Mouse (Mus musculus) lung, adult 2 months (tissue): ENCODE measurements around the gene Eif2b1. TPM values are rescaled to one million over a fixed set of nuclear protein-coding genes. Genes with fewer than 3 reads are reported as not detected.
"Not testable (repeated sequence)": the region's sequence is repeated elsewhere in the genome, so short reads cannot be mapped to it uniquely, and the experiment has no call there.

ENCODE experiments used
- DNase-seq: peaks from one replicate; pipeline ENCODE4 v3.0.0; 2022
- H3K4me1 ChIP-seq: fragments of 200-500 bp; 2 replicates; pipeline ENCODE4 v1.6.1; 2011; ENCODE audit warnings: low read length; ENCODE audit not compliant: control insufficient read depth, insufficient read depth
- H3K4me3 ChIP-seq: fragments of 200-500 bp; replicated peaks from 2 replicates; pipeline ENCODE3; 2011; ENCODE audit warnings: low read depth, mild to moderate bottlenecking, control low read depth, low read length; ENCODE audit errors: extremely low read depth
- CTCF ChIP-seq: fragments of 200-500 bp; IDR thresholded peaks from 2 replicates; pipeline ENCODE4 v1.5.1; 2011; ENCODE audit warnings: mild to moderate bottlenecking, low read length, control low read depth; ENCODE audit not compliant: insufficient read depth
- POLR2A ChIP-seq: fragments of 200-500 bp; IDR thresholded peaks from 2 replicates; pipeline ENCODE4 v1.6.1; 2011; ENCODE audit warnings: low read depth, mild to moderate bottlenecking, control low read depth, low read length, borderline replicate concordance; ENCODE audit errors: extremely low read depth
- WGBS: fragments of 180-500 bp; shearing (Covaris S2); methylation state at CpG from one replicate; pipeline ENCODE4 v1.1.7; 2018; 5-methylcytosine and 5-hydroxymethylcytosine counted together
- polyA plus RNA-seq: library from polyadenylated mRNA; depleted of rRNA; stranded (reverse); fragments of >200 nt; gene quantifications from 2 replicates; pipeline ENCODE4 v1.2.3, GENCODE M21; 2012; rRNA removed

Gene Eif2b1
- polyA plus RNA-seq: 11.8 and 18.4 TPM in 2 replicates

- 1% methylated on average over 51 of the region's 51 CpGs for WGBS
- peaks cover 2% of the 10 kb centered on the region; the same call in 1 of the 2 replicates for H3K4me1 ChIP-seq
Observed at GRCm38 (mm10) chr5:124578633-124579317, at the start of gene Eif2b1, which contains the start of gene Gtf2h3. Gene Eif2b1 (minus strand): TSS chr5:124579131. Gene Gtf2h3 (plus strand): TSS chr5:124579140.

DNA sequence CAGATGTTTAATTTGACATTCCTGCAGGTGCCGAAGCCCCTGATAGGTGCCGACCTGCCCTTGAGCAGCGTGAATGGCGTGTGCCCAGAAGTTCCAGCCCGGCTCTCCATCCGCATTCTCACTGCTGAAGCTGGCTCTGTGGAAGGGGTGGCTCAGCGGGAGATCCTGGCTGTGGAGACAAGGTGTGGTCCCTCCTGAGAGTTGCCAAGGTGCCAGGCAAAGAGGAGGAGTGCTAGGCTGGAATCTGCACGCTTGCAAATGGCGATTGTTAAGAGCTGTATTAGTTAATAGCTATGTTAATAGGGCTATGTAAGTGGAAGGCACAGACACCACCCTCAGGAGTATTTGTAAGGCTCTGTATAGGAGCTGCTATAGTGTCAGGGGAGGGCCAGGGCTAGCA is 45.4 kb upstream of the Eif2b1 start:
- Histone ChIP-seq H3K4me1 (peaks cover 4% of the 10 kb centered on the region), H3K4me3 (no peak overlapping the region)
- no peak for TF ChIP-seq POLR2A
- no peak for TF ChIP-seq CTCF
- no peak for DNase-seq
- 91% methylated on average over 9 of the region's 9 CpGs for WGBS

More at GRCm38 (mm10) chr5:124578633-124579317, at the start of gene Eif2b1, which contains the start of gene Gtf2h3:
- peak; percentile 95 for DNase-seq
- TF ChIP-seq CTCF (no peak), POLR2A (peak; percentile 92)
- peak within 1 kb of the TSS; percentile 91 for H3K4me3 ChIP-seq

DNA sequence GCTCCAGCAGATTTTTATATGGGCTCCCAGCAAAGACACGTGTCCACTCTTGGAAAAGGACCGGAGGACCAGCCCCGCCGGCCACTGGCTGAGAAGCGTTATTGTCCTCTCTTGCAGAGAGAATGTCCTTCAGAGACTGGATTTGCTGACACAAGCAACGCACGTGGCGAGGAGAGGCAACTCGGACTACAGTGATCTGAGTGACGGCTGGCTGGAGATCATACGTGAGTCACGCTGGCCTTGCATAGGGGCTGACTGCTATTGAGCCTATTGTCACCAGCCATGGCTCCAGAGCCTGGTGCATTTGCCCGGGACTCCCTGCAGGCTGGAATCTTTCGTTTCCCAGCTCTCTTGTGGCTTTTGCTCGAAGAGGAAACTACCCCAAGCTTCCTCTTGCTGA is 44.0 kb upstream of the Eif2b1 start:
- WGBS: 77% methylated on average over 15 of the region's 15 CpGs
- TF ChIP-seq POLR2A (no peak), CTCF (no peak)
- no peak for DNase-seq
- H3K4me1 ChIP-seq: no peaks in the 10 kb centered on the region
- H3K4me3 ChIP-seq: no peak overlapping the region

GRCm38 (mm10) chr5:124621362-124621761 is 42.4 kb upstream of the Eif2b1 start:
- no peak for DNase-seq
- WGBS: 68% methylated on average over 13 of the region's 13 CpGs
- TF ChIP-seq CTCF: no peak
- H3K4me3 ChIP-seq: no peak overlapping the region
- no peaks in the 10 kb centered on the region for H3K4me1 ChIP-seq

DNA sequence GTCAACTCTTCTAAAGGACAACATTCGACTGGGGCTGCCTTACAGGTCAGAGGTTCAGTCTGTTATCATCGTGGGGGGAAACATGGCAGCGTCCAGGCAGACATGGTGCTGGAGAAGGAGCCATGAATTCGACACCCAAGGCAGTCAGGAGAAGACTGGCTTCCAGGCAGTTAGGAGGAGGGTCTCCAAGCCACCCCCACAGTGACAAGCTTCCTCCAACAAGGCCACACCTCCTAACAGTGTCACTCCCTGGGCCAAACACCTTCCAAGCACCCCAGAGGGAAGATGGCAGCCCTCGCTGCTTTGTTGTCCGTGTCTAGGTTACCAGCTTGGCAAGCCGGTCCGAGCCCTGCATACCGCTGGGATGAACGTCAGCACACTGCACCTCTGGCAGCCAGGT is 39.8 kb upstream of the Eif2b1 start:
- DNase-seq: no peak
- Histone ChIP-seq H3K4me1 (no peaks in the 10 kb centered on the region), H3K4me3 (no peak overlapping the region)
- WGBS: 77% methylated on average over 10 of the region's 10 CpGs
- TF ChIP-seq CTCF (no peak), POLR2A (no peak)

DNA sequence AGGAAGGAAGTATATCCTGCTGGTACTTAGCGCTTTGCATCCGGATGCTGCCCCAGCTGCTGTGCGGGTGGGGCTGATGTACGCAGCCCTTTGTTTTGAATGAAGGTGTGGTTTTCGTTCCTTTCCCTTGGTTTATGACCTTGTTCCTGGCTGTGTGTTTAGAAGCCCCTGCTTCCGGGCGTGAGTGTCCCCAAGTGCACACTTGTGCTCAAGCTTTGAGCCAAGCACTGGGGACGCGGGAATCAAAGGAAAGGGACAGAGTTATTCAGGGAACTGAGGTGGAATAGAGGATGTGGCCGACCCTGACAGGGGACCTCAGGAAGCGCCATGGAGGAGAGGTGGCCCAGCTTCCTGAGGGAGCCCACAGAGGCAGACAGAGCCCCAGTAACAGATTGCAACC is 35.8 kb upstream of the Eif2b1 start:
- WGBS: 47% methylated on average over 11 of the region's 11 CpGs
- H3K4me3 ChIP-seq: no peak overlapping the region
- no peak for TF ChIP-seq POLR2A
- no peak for TF ChIP-seq CTCF
- DNase-seq: no peak
- no peaks in the 10 kb centered on the region for H3K4me1 ChIP-seq

DNA sequence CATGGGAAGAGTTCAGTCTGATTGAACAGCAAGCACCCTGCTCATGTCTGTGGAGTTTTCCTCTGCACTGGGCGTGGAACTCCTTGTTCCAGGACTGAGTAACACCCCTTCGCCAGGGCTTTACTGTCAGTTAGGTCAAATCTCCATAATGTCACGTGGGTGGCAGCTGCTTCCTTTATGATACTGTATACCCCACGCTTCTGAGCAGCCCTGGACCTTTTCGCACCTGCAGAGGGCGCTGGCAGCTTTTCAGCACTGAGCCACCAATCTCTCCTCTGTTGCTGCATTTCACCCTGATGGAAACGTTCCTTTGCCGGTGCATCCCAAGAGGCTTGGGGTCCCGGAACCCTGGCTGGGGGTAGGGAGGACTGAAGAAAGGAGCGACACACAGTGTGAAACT is 32.0 kb upstream of the Eif2b1 start:
- WGBS: 78% methylated on average over 10 of the region's 10 CpGs
- Histone ChIP-seq H3K4me1 (no peaks in the 10 kb centered on the region), H3K4me3 (no peak overlapping the region)
- DNase-seq: no peak
- no peak for TF ChIP-seq CTCF
- TF ChIP-seq POLR2A: no peak

DNA sequence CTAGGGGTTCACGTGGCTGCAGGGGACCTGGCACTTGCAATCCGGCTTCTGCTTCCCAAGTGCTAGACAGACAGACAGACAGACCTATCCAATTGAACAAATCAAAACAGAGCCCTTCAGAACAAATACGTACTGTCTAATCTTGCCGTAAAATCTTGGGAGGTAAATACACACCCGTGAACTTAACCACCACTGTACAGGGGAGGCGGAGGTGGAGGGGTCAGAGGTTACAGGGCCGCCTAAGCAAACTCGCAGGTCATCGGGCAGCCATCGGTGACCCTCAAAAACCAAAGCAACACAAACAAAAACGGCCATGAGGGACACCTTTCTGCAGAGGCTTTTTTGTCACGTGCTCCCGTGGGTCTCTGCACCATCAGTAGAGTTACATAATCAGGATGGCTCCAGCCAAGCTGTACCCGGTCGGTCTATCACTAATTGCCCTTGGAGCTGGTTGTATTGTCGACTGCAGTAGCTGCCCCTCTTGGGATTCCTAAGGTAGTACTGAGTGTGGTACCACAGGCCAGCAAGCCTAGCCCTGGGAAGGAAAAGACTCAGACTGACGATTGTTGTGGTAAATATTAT is 26.2 kb upstream of the Eif2b1 start:
- Histone ChIP-seq H3K4me3 (no peak overlapping the region), H3K4me1 (no peaks in the 10 kb centered on the region)
- DNase-seq: no peak
- WGBS: 80% methylated on average over 17 of the region's 17 CpGs
- TF ChIP-seq POLR2A (no peak), CTCF (no peak)

GRCm38 (mm10) chr5:124604296-124604695 is 25.4 kb upstream of the Eif2b1 start:
- 76% methylated on average over 4 of the region's 4 CpGs for WGBS
- Histone ChIP-seq H3K4me1 (no peaks in the 10 kb centered on the region), H3K4me3 (no peak overlapping the region)
- TF ChIP-seq POLR2A (no peak), CTCF (no peak)
- no peak for DNase-seq

DNA sequence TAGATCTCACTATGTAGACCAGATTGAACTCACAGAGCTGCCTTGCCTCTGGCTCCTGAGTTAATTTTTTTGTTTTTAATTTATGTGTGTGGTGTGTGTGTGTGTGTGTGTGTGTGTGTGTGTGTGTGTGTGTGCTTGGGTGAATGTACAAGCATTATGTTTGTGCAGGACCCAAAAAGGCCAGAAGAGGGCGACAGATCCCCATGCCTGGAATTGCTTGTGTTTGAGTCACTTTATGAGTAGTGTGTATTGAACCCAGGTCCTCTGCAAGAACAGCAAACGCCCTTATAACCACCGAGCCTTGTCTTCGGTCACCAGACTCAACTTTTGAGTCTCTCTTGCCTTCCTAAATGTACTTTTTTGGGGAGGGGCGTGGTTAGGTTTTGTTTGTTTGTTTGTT is 23.4 kb upstream of the Eif2b1 start:
- 0 out of 2 replicates have a peak, but pooled peaks cover 5% of the 10 kb centered on the region for H3K4me1 ChIP-seq
- DNase-seq: peak; percentile 11
- H3K4me3 ChIP-seq: no peak overlapping the region
- WGBS: 71% methylated on average over 5 of the region's 5 CpGs
- no peak for TF ChIP-seq POLR2A
- TF ChIP-seq CTCF: peak; percentile 8; the same call in 1 of the 2 replicates

GRCm38 (mm10) chr5:124599726-124600125 is 20.8 kb upstream of the Eif2b1 start:
- DNase-seq, H3K4me3 ChIP-seq, H3K4me1 ChIP-seq: not testable (repeated sequence)
- 44% methylated on average over 8 of the region's 8 CpGs for WGBS
